Mouse (Mus musculus) CH12.LX (cell line): ENCODE measurements around the gene Anks1b. TPM values are rescaled to one million over a fixed set of nuclear protein-coding genes. Genes with fewer than 3 reads are reported as not detected.

Experiments used
- DNase-seq: peaks from one replicate; pipeline ENCODE4 v3.0.0-alpha.2; 2013; ENCODE audit errors: extremely low read depth
- H3K27ac ChIP-seq: 2 replicates; pipeline ENCODE4 v1.5.1; 2012; ENCODE audit warnings: low read depth, mild to moderate bottlenecking, control low read depth, moderate library complexity; ENCODE audit not compliant: insufficient read depth
- H3K27me3 ChIP-seq: replicated peaks from 2 replicates; pipeline ENCODE3; 2012; ENCODE audit warnings: inconsistent platforms
- H3K36me3 ChIP-seq, 2 experiments: replicated peaks in 1 of 2; 2 replicates each; pipeline versions ENCODE3 to v1.6.1; 2012; ENCODE audit warnings: inconsistent platforms in 1 of 2, low read length in 1 of 2, mild to moderate bottlenecking in 1 of 2, mixed read lengths in 1 of 2, moderate library complexity in 1 of 2; ENCODE audit not compliant: control insufficient read depth in 1 of 2, insufficient read depth in 1 of 2
- H3K4me1 ChIP-seq, 2 experiments: 2 replicates each; pipeline ENCODE4 v1.6.1; 2012; ENCODE audit warnings: inconsistent platforms in 1 of 2, moderate library complexity in 1 of 2; ENCODE audit not compliant: insufficient read depth in 2 of 2, control insufficient read depth in 1 of 2
- H3K4me2 ChIP-seq: 2 replicates; pipeline ENCODE4 v1.6.1; 2012; ENCODE audit warnings: low read depth, mild to moderate bottlenecking, control low read depth; ENCODE audit not compliant: poor library complexity, insufficient read depth, severe bottlenecking
- H3K4me3 ChIP-seq, 3 experiments: fragments of 150-350 bp in 1 of 3; sonication (generic) in 1 of 3; replicated peaks in 1 of 3; 2 replicates each; pipeline versions ENCODE3 to v1.5.1; 2011 to 2012; ENCODE audit warnings: low read depth in 2 of 3, low read length in 2 of 3, mild to moderate bottlenecking in 2 of 3, moderate library complexity in 2 of 3, control low read depth in 1 of 3, improper control_type of control experiment in 1 of 3, inconsistent platforms in 1 of 3, mixed read lengths in 1 of 3; ENCODE audit not compliant: poor library complexity in 1 of 3
- H3K79me2 ChIP-seq: replicated peaks from 2 replicates; pipeline ENCODE4 v1.6.1; 2012; ENCODE audit warnings: mild to moderate bottlenecking, moderate library complexity; ENCODE audit not compliant: control insufficient read depth, poor library complexity, insufficient read depth, severe bottlenecking; ENCODE audit errors: extremely low read depth
- H3K9ac ChIP-seq: 2 replicates; pipeline ENCODE4 v1.6.1; 2012; ENCODE audit warnings: low read depth, mild to moderate bottlenecking, control low read depth, moderate library complexity; ENCODE audit not compliant: insufficient read depth
- H3K9me3 ChIP-seq: replicated peaks from 2 replicates; pipeline ENCODE3; 2012; ENCODE audit warnings: low read length, inconsistent platforms, mixed read lengths
- BHLHE40 ChIP-seq: IDR thresholded peaks from 2 replicates; pipeline ENCODE4 v1.6.1; 2011; ENCODE audit warnings: mild to moderate bottlenecking, low read depth, low read length, improper control_type of control experiment
- CHD2 ChIP-seq: IDR thresholded peaks from 2 replicates; pipeline ENCODE4 v1.6.1; 2011; ENCODE audit warnings: low read length, improper control_type of control experiment
- E2F4 ChIP-seq: IDR thresholded peaks from 2 replicates; pipeline ENCODE4 v1.6.1; 2011; ENCODE audit warnings: low read depth, low read length, improper control_type of control experiment; ENCODE audit not compliant: insufficient replicate concordance
- ELF1 ChIP-seq: IDR thresholded peaks from 2 replicates; pipeline ENCODE4 v1.6.1; 2014; ENCODE audit warnings: low read depth, mild to moderate bottlenecking, inconsistent platforms, low read length, improper control_type of control experiment
- EP300 ChIP-seq: IDR thresholded peaks from 2 replicates; pipeline ENCODE4 v1.6.1; 2011; ENCODE audit warnings: low read length, improper control_type of control experiment
- GABPA ChIP-seq: IDR thresholded peaks from 2 replicates; pipeline ENCODE4 v1.6.1; 2012; ENCODE audit warnings: low read depth, low read length, improper control_type of control experiment, inconsistent platforms; ENCODE audit not compliant: insufficient replicate concordance
- JUN ChIP-seq: IDR thresholded peaks from 2 replicates; pipeline ENCODE4 v1.6.1; 2011; ENCODE audit warnings: low read depth, mild to moderate bottlenecking, low read length, improper control_type of control experiment, moderate library complexity; ENCODE audit not compliant: insufficient read depth
- JUND ChIP-seq: conservative IDR thresholded peaks from 2 replicates; pipeline ENCODE4 v1.6.1; 2011; ENCODE audit warnings: low read depth, low read length, improper control_type of control experiment
- KAT2A ChIP-seq: IDR thresholded peaks from 2 replicates; pipeline ENCODE4 v1.6.1; 2012; ENCODE audit warnings: low read length, improper control_type of control experiment, inconsistent platforms; ENCODE audit not compliant: insufficient replicate concordance
- MAFK ChIP-seq: IDR thresholded peaks from 2 replicates; pipeline ENCODE4 v1.6.1; 2011; ENCODE audit warnings: low read length, improper control_type of control experiment; ENCODE audit not compliant: insufficient replicate concordance
- MAX ChIP-seq: IDR thresholded peaks from 2 replicates; pipeline ENCODE4 v1.6.1; 2011; ENCODE audit warnings: low read length, improper control_type of control experiment
- MEF2A ChIP-seq: IDR thresholded peaks from 2 replicates; pipeline ENCODE4 v1.6.1; 2014; ENCODE audit warnings: low read depth, mild to moderate bottlenecking, inconsistent platforms, low read length, improper control_type of control experiment, borderline replicate concordance
- MXI1 ChIP-seq: IDR thresholded peaks from 2 replicates; pipeline ENCODE4 v1.6.1; 2011; ENCODE audit warnings: mild to moderate bottlenecking, low read depth, low read length, improper control_type of control experiment
- MYC ChIP-seq: IDR thresholded peaks from 2 replicates; pipeline ENCODE4 v1.6.1; 2011; ENCODE audit warnings: low read depth, mild to moderate bottlenecking, improper control_type of control experiment, low read length
- NELFE ChIP-seq: IDR thresholded peaks from 2 replicates; pipeline ENCODE4 v1.6.1; 2011; ENCODE audit warnings: low read depth, low read length, improper control_type of control experiment
- NRF1 ChIP-seq: IDR thresholded peaks from 2 replicates; pipeline ENCODE4 v1.6.1; 2014; ENCODE audit warnings: low read depth, mild to moderate bottlenecking, inconsistent platforms, low read length, improper control_type of control experiment, moderate library complexity
- PAX5 ChIP-seq: IDR thresholded peaks from 2 replicates; pipeline ENCODE4 v1.6.1; 2012; ENCODE audit warnings: low read length, inconsistent platforms, mixed read lengths
- RAD21 ChIP-seq: IDR thresholded peaks from 2 replicates; pipeline ENCODE4 v1.6.1; 2011; ENCODE audit warnings: low read depth, mild to moderate bottlenecking, low read length, improper control_type of control experiment, moderate library complexity
- RCOR1 ChIP-seq: conservative IDR thresholded peaks from 2 replicates; pipeline ENCODE4 v1.6.1; 2012; ENCODE audit warnings: low read depth, mild to moderate bottlenecking, inconsistent platforms, low read length, improper control_type of control experiment
- SMC3 ChIP-seq: IDR thresholded peaks from 2 replicates; pipeline ENCODE4 v1.6.1; 2011; ENCODE audit warnings: low read depth, low read length, improper control_type of control experiment
- TBP ChIP-seq: conservative IDR thresholded peaks from 2 replicates; pipeline ENCODE4 v1.6.1; 2011; ENCODE audit warnings: low read depth, low read length, improper control_type of control experiment
- TCF12 ChIP-seq: IDR thresholded peaks from 2 replicates; pipeline ENCODE4 v1.6.1; 2014; ENCODE audit warnings: low read depth, mild to moderate bottlenecking, inconsistent platforms, low read length, improper control_type of control experiment
- UBTF ChIP-seq: IDR thresholded peaks from 2 replicates; pipeline ENCODE4 v1.6.1; 2012; ENCODE audit warnings: low read depth, mild to moderate bottlenecking, inconsistent platforms, low read length, improper control_type of control experiment, moderate library complexity
- dilution Hi-C: fragments of 300-500 bp; cut with MboI; formaldehyde crosslinking; loops from 2 replicates; pipeline ENCODE4 v1.14.3; 2020; ENCODE audit warnings: low sequenced_read_pairs; ENCODE audit not compliant: extremely low pct_unique_long_range_greater_than_20kb, extremely low pct_ligation_motif_present
- in situ Hi-C: fragments of 300-500 bp; cut with MboI; formaldehyde crosslinking; loops from 3 replicates; pipeline ENCODE4 v1.14.3; 2019; ENCODE audit warnings: low sequenced_read_pairs, low pct_ligation_motif_present, low pct_unique_long_range_greater_than_20kb, mixed read lengths
- polyA plus RNA-seq: library from polyadenylated mRNA; unstranded; fragments of >175 nt; gene quantifications from 2 replicates; pipeline ENCODE4 v1.2.1, GENCODE M21; 2012; ENCODE audit warnings: low read depth; ENCODE audit not compliant: insufficient read length
- total RNA-seq, 2 experiments: library from RNA; depleted of rRNA; stranded (reverse); fragments of 300-350 nt in 1 of 2; fragments of >200 nt in 1 of 2; gene quantifications; 2 replicates each; pipeline ENCODE4 v1.2.3; 2012 to 2014

Anks1b gene
- total and polyA plus RNA-seq, 3 experiments, result 0.17 TPM; not detected in 2

GRCm38 (mm10) chr10:90953103-90953709 is 1079.9 kb downstream of the Anks1b start:
- no peak for DNase-seq
- H3K9me3 ChIP-seq, result no peaks in the 10 kb centered on the region
- TF ChIP-seq RCOR1 (no peak), NELFE (no peak), E2F4 (no peak), MAX (no peak), MXI1 (no peak), ELF1 (no peak), PAX5 (no peak), JUN (no peak), KAT2A (no peak), NRF1 (no peak), GABPA (no peak), MYC (no peak), RAD21 (no peak)
- H3K9ac ChIP-seq, result no peak overlapping the region
- H3K27me3 ChIP-seq, result no peaks in the 10 kb centered on the region
- peaks cover 0 to 10% of the 10 kb centered on the region in 2 experiments; a peak in 1 of 4 replicates for H3K4me1 ChIP-seq
- H3K27ac ChIP-seq, result no peak overlapping the region
- H3K79me2 ChIP-seq, result no peaks in the 10 kb centered on the region
- H3K4me2 ChIP-seq, result no peak overlapping the region
- H3K4me3 ChIP-seq, result no peak overlapping the region
- dilution Hi-C loops (no loop called here), in situ Hi-C loops (no loop called here)
- H3K36me3 ChIP-seq, result no peaks in the 10 kb centered on the region

- TF ChIP-seq TCF12 (no peak), GABPA (no peak), JUND (no peak), CHD2 (no peak), RCOR1 (no peak), PAX5 (no peak), UBTF (no peak), NRF1 (no peak), ELF1 (no peak), RAD21 (no peak), BHLHE40 (no peak), EP300 (no peak), MXI1 (no peak), NELFE (no peak), JUN (no peak), E2F4 (no peak), MAFK (no peak), MEF2A (no peak), SMC3 (no peak), TBP (no peak)
- TF ChIP-seq, all 38 proteins: peak for 0
- no peaks in the 10 kb centered on the region for H3K79me2 ChIP-seq
- H3K4me3 ChIP-seq, result no peak overlapping the region
- no peak overlapping the region for H3K9ac ChIP-seq
- H3K36me3 ChIP-seq, result no peaks in the 10 kb centered on the region
- no peaks in the 10 kb centered on the region for H3K9me3 ChIP-seq
- no peaks in the 10 kb centered on the region for H3K27me3 ChIP-seq
- dilution Hi-C loops, result no loop called here
- no peak overlapping the region for H3K27ac ChIP-seq
- no peak for DNase-seq
- in situ Hi-C loops, result no loop called here
- peaks cover 0 to 10% of the 10 kb centered on the region in 2 experiments; a peak in 1 of 4 replicates for H3K4me1 ChIP-seq
- H3K4me2 ChIP-seq, result no peak overlapping the region
These were observed 1080.5 kb downstream of the Anks1b start for GRCm38 (mm10) chr10:90953821-90954220.
